Mouse (Mus musculus) hindbrain, embryonic 13.5 days (tissue): Measurements from ENCODE around the gene Dbx1. TPM values are rescaled to one million over a fixed set of nuclear protein-coding genes. Genes with fewer than 3 reads are reported as not detected.

Experiments
- polyA plus RNA-seq: library from polyadenylated mRNA; unstranded; fragments of >200 nt; fragmentation: Nextera tagmentation; extraction: Ambion mirVana; gene quantifications from 2 replicates; pipeline ENCODE4 v1.2.1, GENCODE M21; 2015

Dbx1 gene
- polyA plus RNA-seq, 1 experiment from 2014 or later = 14.3 TPM

Other genes with a start within 250 kb of the Dbx1 start
- 3.1 and 3.5 TPM in 2 replicates for gene Htatip2, start 122.3 kb upstream of the Dbx1 start, polyA plus RNA-seq
- 50.8 and 52.5 TPM in 2 replicates for gene Prmt3, start 141.5 kb upstream of the Dbx1 start, polyA plus RNA-seq